Mouse (Mus musculus): ENCODE measurements at regions not wholly inside any gene's neighbourhood (a gene's known extent, or its start where the extent isn't known, plus 50 kb on each side); places are given as distances from the start of the nearest gene placed in this dataset.

GRCm38 (mm10) chr12:16077215-16077614 lies 260.5 kb upstream of the Trib2 start:
- in situ Hi-C loops (cut with MboI; ENCODE audit: low sequenced_read_pairs in 2 of 2, unreplicated experiment in 2 of 2), result no loop called here
- no peak overlapping the region for H3K9ac ChIP-seq (ENCODE audit: insufficient read depth, low read depth, low read length, poor library complexity, severe bottlenecking)
- DNase-seq (ENCODE audit: low read depth, low spot score), result no peak
- no peak overlapping the region for H3K4me3 ChIP-seq (ENCODE audit: insufficient read depth in 1 of 2, low read depth in 1 of 2, low read length in 2 of 2, poor library complexity in 1 of 2, severe bottlenecking in 1 of 2)
- H3K4me1 ChIP-seq (ENCODE audit: control insufficient read depth in 2 of 2, insufficient read depth in 2 of 2, low read length in 2 of 2, poor library complexity in 1 of 2), result no peaks in the 10 kb centered on the region
- H3K36me3 ChIP-seq (ENCODE audit: control insufficient read depth, insufficient read depth, low read length, poor library complexity, severe bottlenecking), result no peaks in the 10 kb centered on the region
- H3K27ac ChIP-seq (ENCODE audit: insufficient read depth, low read depth, low read length, poor library complexity, severe bottlenecking), result no peak overlapping the region
- no peak for TF ChIP-seq ZNF384 (IDR thresholded peaks at IDR 0.05; ENCODE audit: low read depth, low read length)
- H3K9me3 ChIP-seq (ENCODE audit: control insufficient read depth, insufficient read depth, low read depth, low read length), result no peaks in the 10 kb centered on the region

GRCm38 (mm10) chr12:16075962-16076361 lies 259.2 kb upstream of the Trib2 start:
- no peak overlapping the region for H3K9ac ChIP-seq (ENCODE audit: insufficient read depth, low read depth, low read length, poor library complexity, severe bottlenecking)
- DNase-seq (ENCODE audit: low read depth, low spot score), result no peak
- no peaks in the 10 kb centered on the region for H3K9me3 ChIP-seq (ENCODE audit: control insufficient read depth, insufficient read depth, low read depth, low read length)
- in situ Hi-C loops (cut with MboI; ENCODE audit: low sequenced_read_pairs in 2 of 2, unreplicated experiment in 2 of 2), result no loop called here
- no peak for TF ChIP-seq MAFK (IDR thresholded peaks at IDR 0.05; ENCODE audit: insufficient read depth, low read depth, low read length)
- no peak for TF ChIP-seq ZNF384 (IDR thresholded peaks at IDR 0.05; ENCODE audit: low read depth, low read length)
- no peak for TF ChIP-seq CHD2 (IDR thresholded peaks at IDR 0.05; ENCODE audit: low read depth, low read length)
- TF ChIP-seq HCFC1 (IDR thresholded peaks at IDR 0.05; ENCODE audit: borderline replicate concordance, insufficient read depth, low read length), result no peak
- TF ChIP-seq ZC3H11A (IDR thresholded peaks at IDR 0.05; ENCODE audit: borderline replicate concordance, low read depth, low read length), result no peak
- no peak overlapping the region for H3K4me3 ChIP-seq (ENCODE audit: insufficient read depth in 1 of 2, low read depth in 1 of 2, low read length in 2 of 2, poor library complexity in 1 of 2, severe bottlenecking in 1 of 2)
- no peaks in the 10 kb centered on the region for H3K36me3 ChIP-seq (ENCODE audit: control insufficient read depth, insufficient read depth, low read length, poor library complexity, severe bottlenecking)
- no peak overlapping the region for H3K27ac ChIP-seq (ENCODE audit: insufficient read depth, low read depth, low read length, poor library complexity, severe bottlenecking)
- H3K4me1 ChIP-seq (ENCODE audit: control insufficient read depth in 2 of 2, insufficient read depth in 2 of 2, low read length in 2 of 2, poor library complexity in 1 of 2), result no peaks in the 10 kb centered on the region

- Histone ChIP-seq H3K9me3 (ENCODE audit: control insufficient read depth, insufficient read depth, low read depth, low read length) (no peaks in the 10 kb centered on the region), H3K4me1 (ENCODE audit: control insufficient read depth in 2 of 2, insufficient read depth in 2 of 2, low read length in 2 of 2, poor library complexity in 1 of 2) (no peaks in the 10 kb centered on the region), H3K4me3 (ENCODE audit: insufficient read depth in 1 of 2, low read depth in 1 of 2, low read length in 2 of 2, poor library complexity in 1 of 2, severe bottlenecking in 1 of 2) (no peak overlapping the region), H3K36me3 (ENCODE audit: control insufficient read depth, insufficient read depth, low read length, poor library complexity, severe bottlenecking) (no peaks in the 10 kb centered on the region), H3K9ac (ENCODE audit: insufficient read depth, low read depth, low read length, poor library complexity, severe bottlenecking) (no peak overlapping the region), H3K27ac (ENCODE audit: insufficient read depth, low read depth, low read length, poor library complexity, severe bottlenecking) (no peak overlapping the region)
- in situ Hi-C loops (cut with MboI; ENCODE audit: low sequenced_read_pairs in 2 of 2, unreplicated experiment in 2 of 2), result no loop called here
- DNase-seq (ENCODE audit: low read depth, low spot score), result no peak
- no peak for TF ChIP-seq HCFC1 (IDR thresholded peaks at IDR 0.05; ENCODE audit: borderline replicate concordance, insufficient read depth, low read length)
- no peak for TF ChIP-seq ZNF384 (IDR thresholded peaks at IDR 0.05; ENCODE audit: low read depth, low read length)
- no peak for TF ChIP-seq MAFK (IDR thresholded peaks at IDR 0.05; ENCODE audit: insufficient read depth, low read depth, low read length)
- TF ChIP-seq CHD2 (IDR thresholded peaks at IDR 0.05; ENCODE audit: low read depth, low read length), result no peak
- TF ChIP-seq ZC3H11A (IDR thresholded peaks at IDR 0.05; ENCODE audit: borderline replicate concordance, low read depth, low read length), result no peak
These were observed 252.2 kb upstream of the Trib2 start for GRCm38 (mm10) chr12:16068940-16069339.

GRCm38 (mm10) chr12:16062689-16063088 lies 246.0 kb upstream of the Trib2 start:
- H3K4me1 ChIP-seq (ENCODE audit: control insufficient read depth in 2 of 2, insufficient read depth in 2 of 2, low read length in 2 of 2, poor library complexity in 1 of 2), result no peaks in the 10 kb centered on the region
- TF ChIP-seq CHD2 (IDR thresholded peaks at IDR 0.05; ENCODE audit: low read depth, low read length) (no peak), ZNF384 (IDR thresholded peaks at IDR 0.05; ENCODE audit: low read depth, low read length) (no peak), HCFC1 (IDR thresholded peaks at IDR 0.05; ENCODE audit: borderline replicate concordance, insufficient read depth, low read length) (no peak), ZC3H11A (IDR thresholded peaks at IDR 0.05; ENCODE audit: borderline replicate concordance, low read depth, low read length) (no peak), MAFK (IDR thresholded peaks at IDR 0.05; ENCODE audit: insufficient read depth, low read depth, low read length) (no peak)
- H3K9me3 ChIP-seq (ENCODE audit: control insufficient read depth, insufficient read depth, low read depth, low read length), result no peaks in the 10 kb centered on the region
- in situ Hi-C loops (cut with MboI; ENCODE audit: low sequenced_read_pairs in 2 of 2, unreplicated experiment in 2 of 2), result no loop called here
- H3K27ac ChIP-seq (ENCODE audit: insufficient read depth, low read depth, low read length, poor library complexity, severe bottlenecking), result no peak overlapping the region
- DNase-seq (ENCODE audit: low read depth, low spot score), result no peak
- no peaks in the 10 kb centered on the region for H3K36me3 ChIP-seq (ENCODE audit: control insufficient read depth, insufficient read depth, low read length, poor library complexity, severe bottlenecking)
- H3K4me3 ChIP-seq (ENCODE audit: insufficient read depth in 1 of 2, low read depth in 1 of 2, low read length in 2 of 2, poor library complexity in 1 of 2, severe bottlenecking in 1 of 2), result no peak overlapping the region
- H3K9ac ChIP-seq (ENCODE audit: insufficient read depth, low read depth, low read length, poor library complexity, severe bottlenecking), result no peak overlapping the region

GRCm38 (mm10) chr12:16060461-16060860 lies 243.7 kb upstream of the Trib2 start:
- DNase-seq (ENCODE audit: low read depth, low spot score), result no peak
- Histone ChIP-seq H3K9ac (ENCODE audit: insufficient read depth, low read depth, low read length, poor library complexity, severe bottlenecking) (no peak overlapping the region), H3K36me3 (ENCODE audit: control insufficient read depth, insufficient read depth, low read length, poor library complexity, severe bottlenecking) (no peaks in the 10 kb centered on the region), H3K27ac (ENCODE audit: insufficient read depth, low read depth, low read length, poor library complexity, severe bottlenecking) (no peak overlapping the region), H3K4me1 (ENCODE audit: control insufficient read depth in 2 of 2, insufficient read depth in 2 of 2, low read length in 2 of 2, poor library complexity in 1 of 2) (no peaks in the 10 kb centered on the region), H3K4me3 (ENCODE audit: insufficient read depth in 1 of 2, low read depth in 1 of 2, low read length in 2 of 2, poor library complexity in 1 of 2, severe bottlenecking in 1 of 2) (no peak overlapping the region), H3K9me3 (ENCODE audit: control insufficient read depth, insufficient read depth, low read depth, low read length) (no peaks in the 10 kb centered on the region)
- TF ChIP-seq MAFK (IDR thresholded peaks at IDR 0.05; ENCODE audit: insufficient read depth, low read depth, low read length) (no peak), CHD2 (IDR thresholded peaks at IDR 0.05; ENCODE audit: low read depth, low read length) (no peak), HCFC1 (IDR thresholded peaks at IDR 0.05; ENCODE audit: borderline replicate concordance, insufficient read depth, low read length) (no peak), ZC3H11A (IDR thresholded peaks at IDR 0.05; ENCODE audit: borderline replicate concordance, low read depth, low read length) (no peak), ZNF384 (IDR thresholded peaks at IDR 0.05; ENCODE audit: low read depth, low read length) (no peak)
- in situ Hi-C loops (cut with MboI; ENCODE audit: low sequenced_read_pairs in 2 of 2, unreplicated experiment in 2 of 2), result no loop called here

Measured in ES-E14 (cell line).